Mouse (Mus musculus) MEL (cell line): Measurements from ENCODE around the gene Cstf1. TPM values are rescaled to one million over a fixed set of nuclear protein-coding genes. Genes with fewer than 3 reads are reported as not detected.
A peak's percentile ranks its signal among the peaks of the same experiment; 100 is the strongest.

Experiments
- DNase-seq: peaks from one replicate; pipeline ENCODE4 v3.0.0; 2011; ENCODE audit warnings: low read depth, low spot score
- H3K27ac ChIP-seq: 2 replicates; pipeline ENCODE4 v1.5.1; 2012; ENCODE audit warnings: low read depth, mild to moderate bottlenecking, control low read depth, low read length, moderate library complexity; ENCODE audit not compliant: control insufficient read depth
- H3K27me3 ChIP-seq, 2 experiments: fragments of 150-350 bp in 1 of 2; sonication (generic) in 1 of 2; 2 replicates each; pipeline ENCODE4 v1.6.1; 2012; ENCODE audit warnings: low read length in 2 of 2, mild to moderate bottlenecking in 2 of 2, improper control_type of control experiment in 1 of 2, moderate library complexity in 1 of 2; ENCODE audit not compliant: insufficient read depth in 2 of 2, control insufficient read depth in 1 of 2
- H3K36me3 ChIP-seq, 2 experiments: 2 replicates each; pipeline ENCODE4 v1.6.1; 2012 to 2014; ENCODE audit warnings: low read length in 2 of 2, improper control_type of control experiment in 1 of 2, inconsistent platforms in 1 of 2, mild to moderate bottlenecking in 1 of 2; ENCODE audit not compliant: insufficient read depth in 2 of 2, control insufficient read depth in 1 of 2
- H3K4me1 ChIP-seq, 2 experiments: fragments of 150-350 bp in 1 of 2; sonication (generic) in 1 of 2; 2 replicates each; pipeline ENCODE4 v1.6.1; 2012; ENCODE audit warnings: low read length in 2 of 2, improper control_type of control experiment in 1 of 2, mild to moderate bottlenecking in 1 of 2; ENCODE audit not compliant: insufficient read depth in 2 of 2, control insufficient read depth in 1 of 2
- H3K4me3 ChIP-seq, 2 experiments: fragments of 150-350 bp in 1 of 2; sonication (generic) in 1 of 2; 2 replicates each; pipeline ENCODE4 v1.5.1; 2012; ENCODE audit warnings: low read depth in 2 of 2, low read length in 2 of 2, mild to moderate bottlenecking in 2 of 2, moderate library complexity in 2 of 2, control low read depth in 1 of 2, improper control_type of control experiment in 1 of 2; ENCODE audit not compliant: control insufficient read depth in 1 of 2, insufficient read depth in 1 of 2
- H3K79me2 ChIP-seq: 2 replicates; pipeline ENCODE4 v1.6.1; 2012; ENCODE audit warnings: mild to moderate bottlenecking, low read length, moderate library complexity; ENCODE audit not compliant: control insufficient read depth, poor library complexity, insufficient read depth
- H3K9ac ChIP-seq: 2 replicates; pipeline ENCODE4 v1.6.1; 2012; ENCODE audit warnings: low read depth, mild to moderate bottlenecking, control low read depth, low read length, moderate library complexity; ENCODE audit not compliant: control insufficient read depth, poor library complexity, severe bottlenecking
- H3K9me3 ChIP-seq: fragments of 150-350 bp; sonication (generic); replicated peaks from 2 replicates; pipeline ENCODE4 v1.6.1; 2012; ENCODE audit warnings: mild to moderate bottlenecking, low read length, improper control_type of control experiment, moderate library complexity; ENCODE audit not compliant: insufficient read depth
- BHLHE40 ChIP-seq: IDR thresholded peaks from 2 replicates; pipeline ENCODE4 v1.6.1; 2012; ENCODE audit warnings: low read depth, mild to moderate bottlenecking, inconsistent platforms, low read length, improper control_type of control experiment, borderline replicate concordance
- CHD1 ChIP-seq: IDR thresholded peaks from 2 replicates; pipeline ENCODE4 v1.6.1; 2012; ENCODE audit warnings: low read depth, mild to moderate bottlenecking, inconsistent platforms, low read length, improper control_type of control experiment
- CHD2 ChIP-seq: IDR thresholded peaks from 2 replicates; pipeline ENCODE4 v1.6.1; 2011; ENCODE audit warnings: low read length, improper control_type of control experiment
- CTCF ChIP-seq, 3 experiments: IDR thresholded peaks in 2 of 3; conservative IDR thresholded peaks in 1 of 3; 2 replicates each; pipeline ENCODE4 v1.5.1; 2011 to 2012; ENCODE audit warnings: low read length in 3 of 3, low read depth in 2 of 3, mild to moderate bottlenecking in 2 of 3, improper control_type of control experiment in 1 of 3, inconsistent platforms in 1 of 3, mixed read lengths in 1 of 3, moderate library complexity in 1 of 3; ENCODE audit not compliant: control insufficient read depth in 1 of 3, insufficient read depth in 1 of 3, poor library complexity in 1 of 3, severe bottlenecking in 1 of 3
- ELF1 ChIP-seq: IDR thresholded peaks from 2 replicates; pipeline ENCODE4 v1.6.1; 2014; ENCODE audit warnings: low read depth, mild to moderate bottlenecking, inconsistent platforms, low read length, improper control_type of control experiment, moderate library complexity
- EP300 ChIP-seq, 2 experiments: IDR thresholded peaks; 2 replicates each; pipeline ENCODE4 v1.6.1; 2011; ENCODE audit warnings: improper control_type of control experiment in 2 of 2, low read length in 2 of 2, low read depth in 1 of 2, mild to moderate bottlenecking in 1 of 2
- ETS1 ChIP-seq: IDR thresholded peaks from 2 replicates; pipeline ENCODE4 v1.6.1; 2012; ENCODE audit warnings: low read depth, mild to moderate bottlenecking, inconsistent platforms, low read length, improper control_type of control experiment, moderate library complexity
- GABPA ChIP-seq: IDR thresholded peaks from 2 replicates; pipeline ENCODE4 v1.6.1; 2012; ENCODE audit warnings: low read depth, mild to moderate bottlenecking, inconsistent platforms, low read length, improper control_type of control experiment, moderate library complexity
- GATA1 ChIP-seq: IDR thresholded peaks from 2 replicates; pipeline ENCODE4 v1.6.1; 2011; ENCODE audit warnings: low read depth, low read length, improper control_type of control experiment
- HCFC1 ChIP-seq: IDR thresholded peaks from 2 replicates; pipeline ENCODE4 v1.6.1; 2012; ENCODE audit warnings: low read depth, mild to moderate bottlenecking, inconsistent platforms, low read length, improper control_type of control experiment, moderate library complexity
- KAT2A ChIP-seq: conservative IDR thresholded peaks from 2 replicates; pipeline ENCODE4 v1.6.1; 2012; ENCODE audit warnings: low read depth, low read length, improper control_type of control experiment, inconsistent platforms
- MAFK ChIP-seq: IDR thresholded peaks from 2 replicates; pipeline ENCODE4 v1.6.1; 2011; ENCODE audit warnings: low read depth, mild to moderate bottlenecking, low read length, improper control_type of control experiment, borderline replicate concordance
- MAX ChIP-seq: IDR thresholded peaks from 2 replicates; pipeline ENCODE4 v1.6.1; 2011; ENCODE audit warnings: low read length, improper control_type of control experiment
- MAZ ChIP-seq: IDR thresholded peaks from 2 replicates; pipeline ENCODE4 v1.6.1; 2012; ENCODE audit warnings: low read depth, mild to moderate bottlenecking, inconsistent platforms, low read length, improper control_type of control experiment
- MEF2A ChIP-seq: IDR thresholded peaks from 2 replicates; pipeline ENCODE4 v1.6.1; 2014; ENCODE audit warnings: low read depth, mild to moderate bottlenecking, inconsistent platforms, low read length, improper control_type of control experiment; ENCODE audit not compliant: poor library complexity, insufficient replicate concordance, severe bottlenecking; ENCODE audit errors: extremely low read depth
- MYC ChIP-seq: IDR thresholded peaks from 2 replicates; pipeline ENCODE4 v1.6.1; 2011; ENCODE audit warnings: low read depth, mild to moderate bottlenecking, low read length, improper control_type of control experiment, moderate library complexity
- POLR2A ChIP-seq, 2 experiments: IDR thresholded peaks; 2 replicates each; pipeline ENCODE4 v1.6.1; 2011 to 2012; ENCODE audit warnings: low read length in 2 of 2, mild to moderate bottlenecking in 2 of 2, control low read depth in 1 of 2, improper control_type of control experiment in 1 of 2, low read depth in 1 of 2, moderate library complexity in 1 of 2; ENCODE audit not compliant: control insufficient read depth in 1 of 2, insufficient read depth in 1 of 2, poor library complexity in 1 of 2
- RAD21 ChIP-seq: IDR thresholded peaks from 2 replicates; pipeline ENCODE4 v1.6.1; 2011; ENCODE audit warnings: mild to moderate bottlenecking, low read depth, low read length, improper control_type of control experiment
- RCOR1 ChIP-seq: IDR thresholded peaks from 2 replicates; pipeline ENCODE4 v1.6.1; 2012; ENCODE audit warnings: low read depth, mild to moderate bottlenecking, inconsistent platforms, low read length, improper control_type of control experiment
- SIN3A ChIP-seq: IDR thresholded peaks from 2 replicates; pipeline ENCODE4 v1.6.1; 2012; ENCODE audit warnings: low read length, improper control_type of control experiment, inconsistent platforms
- TBP ChIP-seq: IDR thresholded peaks from 2 replicates; pipeline ENCODE4 v1.8.0; 2011; ENCODE audit warnings: low read depth, low read length, improper control_type of control experiment
- TCF12 ChIP-seq: IDR thresholded peaks from 2 replicates; pipeline ENCODE4 v1.6.1; 2014; ENCODE audit warnings: low read depth, mild to moderate bottlenecking, inconsistent platforms, low read length, improper control_type of control experiment, moderate library complexity
- USF1 ChIP-seq: IDR thresholded peaks from 2 replicates; pipeline ENCODE4 v1.6.1; 2014; ENCODE audit warnings: low read depth, mild to moderate bottlenecking, inconsistent platforms, low read length, improper control_type of control experiment, moderate library complexity
- USF2 ChIP-seq, 2 experiments: IDR thresholded peaks; 2 replicates each; pipeline ENCODE4 v1.6.1; 2011 to 2012; ENCODE audit warnings: improper control_type of control experiment in 2 of 2, low read length in 2 of 2, borderline replicate concordance in 1 of 2, inconsistent platforms in 1 of 2, low read depth in 1 of 2, mild to moderate bottlenecking in 1 of 2; ENCODE audit not compliant: insufficient read depth in 1 of 2
- ZC3H11A ChIP-seq: IDR thresholded peaks from 2 replicates; pipeline ENCODE4 v1.6.1; 2012; ENCODE audit warnings: low read depth, mild to moderate bottlenecking, inconsistent platforms, low read length, improper control_type of control experiment
- ZMIZ1 ChIP-seq: IDR thresholded peaks from 2 replicates; pipeline ENCODE4 v1.6.1; 2012; ENCODE audit warnings: low read depth, mild to moderate bottlenecking, inconsistent platforms, low read length, improper control_type of control experiment, moderate library complexity
- polyA plus RNA-seq, 2 experiments: library from polyadenylated mRNA; stranded (reverse) in 1 of 2; unstranded in 1 of 2; fragments of >175 nt in 1 of 2; fragments of >200 nt in 1 of 2; gene quantifications; 2 replicates each; pipeline versions ENCODE4 v1.2.1 to v1.2.4; 2012; ENCODE audit warnings: low replicate concordance in 2 of 2, low read depth in 1 of 2; ENCODE audit not compliant: insufficient read length in 2 of 2, insufficient read depth in 1 of 2, missing spikeins in 1 of 2
- total RNA-seq: library from RNA; depleted of rRNA; stranded (reverse); fragments of 300-350 nt; gene quantifications from 2 replicates; pipeline ENCODE4 v1.2.3, GENCODE M21; 2012

Gene Cstf1
- total and polyA plus RNA-seq, 3 experiments = 66.9 to 105 (median 77.4) TPM

GRCm38 (mm10) chr2:172416876-172417275 lies 46.4 kb downstream of the Cstf1 start:
- Histone ChIP-seq H3K27me3 (no peaks in the 10 kb centered on the region), H3K27ac (no peak overlapping the region), H3K36me3 (no peaks in the 10 kb centered on the region), H3K4me3 (no peak overlapping the region), H3K9ac (no peak overlapping the region), H3K4me1 (no peaks in the 10 kb centered on the region), H3K79me2 (no peaks in the 10 kb centered on the region), H3K9me3 (no peaks in the 10 kb centered on the region)
- TF ChIP-seq BHLHE40 (no peak), POLR2A (IDR thresholded peaks at IDR 0.05; ENCODE audit: control insufficient read depth in 1 of 2, insufficient read depth in 1 of 2, low read depth in 1 of 2, low read length in 2 of 2, poor library complexity in 1 of 2) (no peak)
- DNase-seq = no peak

DNA sequence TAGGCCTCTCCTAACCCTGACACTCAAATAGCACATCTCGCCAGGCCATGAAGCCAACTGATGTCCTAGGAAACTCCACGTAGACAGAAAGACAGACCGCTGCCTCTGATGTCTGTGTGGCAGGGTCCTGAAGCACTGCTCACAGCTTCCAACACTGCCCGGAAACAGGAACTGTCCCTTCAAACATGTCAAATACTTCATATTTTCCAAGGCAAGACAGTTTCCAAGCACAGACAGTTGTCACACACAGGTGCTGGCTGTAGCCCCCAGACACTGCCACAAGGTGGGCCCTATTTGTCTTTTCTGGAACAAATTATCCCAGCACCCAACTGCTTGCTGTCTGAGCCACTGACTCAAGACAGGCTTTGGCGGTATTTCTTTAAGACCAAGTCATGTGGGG lies 47.7 kb downstream of the Cstf1 start:
- Histone ChIP-seq H3K27me3 (no peaks in the 10 kb centered on the region), H3K36me3 (no peaks in the 10 kb centered on the region), H3K4me3 (no peak overlapping the region)
- TF ChIP-seq RAD21 = no peak
- TF ChIP-seq CHD1 = no peak
- no peak for TF ChIP-seq MYC
- no peak for TF ChIP-seq POLR2A (IDR thresholded peaks at IDR 0.05; ENCODE audit: control insufficient read depth in 1 of 2, insufficient read depth in 1 of 2, low read depth in 1 of 2, low read length in 2 of 2, poor library complexity in 1 of 2)
- no peak for TF ChIP-seq ZC3H11A
- TF ChIP-seq, all 39 proteins: peak for 0
- Histone ChIP-seq H3K79me2 (no peaks in the 10 kb centered on the region), H3K4me1 (no peaks in the 10 kb centered on the region), H3K27ac (no peak overlapping the region), H3K9ac (no peak overlapping the region), H3K9me3 (no peaks in the 10 kb centered on the region)
- DNase-seq = no peak

DNA sequence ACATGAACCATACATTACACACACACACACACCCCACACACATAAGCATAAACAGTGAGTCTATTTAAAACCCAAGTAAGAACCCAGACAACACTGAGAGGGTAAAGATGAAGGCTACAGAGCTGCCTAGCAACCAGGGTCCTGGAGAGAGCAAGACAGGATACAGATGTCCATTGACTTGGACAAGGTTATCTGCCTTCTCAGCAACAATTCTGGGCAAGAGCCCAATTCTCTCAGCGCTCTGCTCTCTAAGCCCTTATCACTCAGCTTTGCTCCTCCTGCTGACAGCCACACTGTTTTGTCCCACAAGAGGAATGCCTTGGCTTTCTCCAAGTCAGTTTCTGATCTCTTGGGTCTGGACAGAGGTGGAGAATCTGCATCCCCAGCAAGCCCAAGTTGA lies 60.1 kb downstream of the Cstf1 start:
- peak; percentile 91 for DNase-seq
- Histone ChIP-seq H3K9me3 (no peaks in the 10 kb centered on the region), H3K79me2 (no peaks in the 10 kb centered on the region), H3K27ac (no peak overlapping the region), H3K9ac (no peak overlapping the region), H3K27me3 (no peaks in the 10 kb centered on the region), H3K4me1 (peaks cover 0 to 11% of the 10 kb centered on the region in 2 experiments; a peak in 2 of 4 replicates), H3K4me3 (no peak overlapping the region), H3K36me3 (peaks cover 0 to 5% of the 10 kb centered on the region in 2 experiments; a peak in 2 of 4 replicates)
- TF ChIP-seq MAX = no peak
- TF ChIP-seq TBP = peak; percentile 73
- no peak for TF ChIP-seq USF2 (IDR thresholded peaks at IDR 0.05; ENCODE audit: borderline replicate concordance in 1 of 2, insufficient read depth in 1 of 2, low read depth in 1 of 2, low read length in 2 of 2)
- no peak for TF ChIP-seq MEF2A
- no peak for TF ChIP-seq CTCF (IDR thresholded peaks at IDR 0.05 in 2 of 3, conservative IDR thresholded peaks at IDR 0.05 in 1 of 3; ENCODE audit: control insufficient read depth in 1 of 3, insufficient read depth in 1 of 3, low read depth in 2 of 3, low read length in 3 of 3, poor library complexity in 1 of 3, severe bottlenecking in 1 of 3)
- peak; percentile 85 for TF ChIP-seq GATA1
- TF ChIP-seq ETS1 = peak; percentile 51; the same call in 1 of the 2 replicates
- no peak for TF ChIP-seq RAD21
- TF ChIP-seq EP300 (IDR thresholded peaks at IDR 0.05; ENCODE audit: low read depth in 1 of 2, low read length in 2 of 2) = peak; percentile 60 to 68; a peak in 3 of 4 replicates
- no peak for TF ChIP-seq GABPA
- TF ChIP-seq TCF12 = peak; percentile 51
- TF ChIP-seq USF1 = no peak
- no peak for TF ChIP-seq BHLHE40
- TF ChIP-seq MAZ = no peak
- TF ChIP-seq RCOR1 = no peak
- TF ChIP-seq ELF1 = no peak
- TF ChIP-seq HCFC1 = no peak
- no peak for TF ChIP-seq CHD2
- TF ChIP-seq ZMIZ1 = no peak
- no peak for TF ChIP-seq CHD1
- no peak for TF ChIP-seq MAFK
- TF ChIP-seq SIN3A = no peak
- TF ChIP-seq KAT2A = no peak
